Mouse (Mus musculus) forebrain, postnatal 0 days (tissue): ENCODE data around the gene Rufy3. TPM values are rescaled to one million over a fixed set of nuclear protein-coding genes. Genes with fewer than 3 reads are reported as not detected.

Experiments
- ATAC-seq: fragments of 200-750 bp; cut with Nextera tagmentation; 2 replicates; pipeline ENCODE4 v1.8.0; 2017; ENCODE audit warnings: mild to moderate bottlenecking, moderate library complexity
- DNase-seq: peaks from one replicate; pipeline ENCODE4 v3.0.0-alpha.2; 2015
- H3K27ac ChIP-seq: fragments of 300-500 bp; sonication (generic); 2 replicates; pipeline ENCODE4 v1.5.1; 2014; ENCODE audit warnings: low read depth, mild to moderate bottlenecking, antibody characterized with exemption, low read length, moderate library complexity, mixed read lengths
- H3K27me3 ChIP-seq: fragments of 300-500 bp; sonication (generic); 2 replicates; pipeline ENCODE4 v1.6.1; 2014; ENCODE audit warnings: mild to moderate bottlenecking, low read length, mixed read lengths; ENCODE audit not compliant: insufficient read depth
- H3K36me3 ChIP-seq: fragments of 300-500 bp; sonication (generic); 2 replicates; pipeline ENCODE4 v1.6.1; 2014; ENCODE audit warnings: mild to moderate bottlenecking, moderate library complexity; ENCODE audit not compliant: insufficient read depth
- H3K4me1 ChIP-seq: fragments of 300-500 bp; sonication (generic); 2 replicates; pipeline ENCODE4 v1.6.1; 2014; ENCODE audit warnings: antibody characterized with exemption; ENCODE audit not compliant: insufficient read depth
- H3K4me2 ChIP-seq: fragments of 300-500 bp; sonication (generic); 2 replicates; pipeline ENCODE4 v1.6.1; 2014; ENCODE audit warnings: low read depth, mild to moderate bottlenecking, moderate library complexity
- H3K4me3 ChIP-seq: fragments of 300-500 bp; sonication (generic); 2 replicates; pipeline ENCODE4 v1.5.1; 2014; ENCODE audit warnings: low read depth, low read length, mixed read lengths
- H3K9ac ChIP-seq: fragments of 300-500 bp; sonication (generic); 2 replicates; pipeline ENCODE4 v1.6.1; 2014; ENCODE audit warnings: mild to moderate bottlenecking
- H3K9me3 ChIP-seq: fragments of 300-500 bp; sonication (generic); 2 replicates; pipeline ENCODE4 v1.6.1; 2016; ENCODE audit warnings: low read length
- CTCF ChIP-seq: sonication (generic); IDR thresholded peaks from 2 replicates; pipeline ENCODE4 v1.5.1; 2016; ENCODE audit warnings: antibody characterized with exemption, control low read depth, low read depth
- WGBS: fragments of 180-500 bp; shearing (Covaris S2); extraction: QIAGEN DNeasy Blood & Tissue Kit; methylation state at CpG from one replicate; pipeline ENCODE4 v1.1.7; 2014; 5-methylcytosine and 5-hydroxymethylcytosine counted together
- polyA plus RNA-seq: library from polyadenylated mRNA; unstranded; fragments of >200 nt; fragmentation: Nextera tagmentation; extraction: Ambion mirVana; gene quantifications from 2 replicates; pipeline ENCODE4 v1.2.1, GENCODE M21; 2015
- total RNA-seq: library from RNA; depleted of rRNA; stranded (reverse); fragments of >200 nt; gene quantifications from 2 replicates; pipeline ENCODE4 v1.2.3, GENCODE M21; 2014

Gene Rufy3
- total and polyA plus RNA-seq, 2 experiments from 2014 or later: 214 to 319 TPM

- no peaks in the 10 kb centered on the region for H3K4me1 ChIP-seq
- TF ChIP-seq CTCF: no peak
- no peak overlapping the region for H3K4me2 ChIP-seq
- H3K27ac ChIP-seq: no peak overlapping the region
- H3K9me3 ChIP-seq: no peaks in the 10 kb centered on the region
- H3K9ac ChIP-seq: no peak overlapping the region
- H3K27me3 ChIP-seq: no peaks in the 10 kb centered on the region
- H3K36me3 ChIP-seq: no peaks in the 10 kb centered on the region
- H3K4me3 ChIP-seq: no peak overlapping the region
- ATAC-seq (no peak), DNase-seq (no peak)
- WGBS: 84% methylated on average over 7 of the region's 7 CpGs
Observed at GRCm38 (mm10) chr5:88545536-88545935, 19.3 kb upstream of the Rufy3 start.

- Histone ChIP-seq H3K4me1 (peaks cover 21% of the 10 kb centered on the region), H3K36me3 (0 out of 2 replicates have a peak, but pooled peaks cover 3% of the 10 kb centered on the region), H3K9me3 (no peaks in the 10 kb centered on the region), H3K27ac (peak overlapping the region; percentile 66), H3K4me3 (peak overlapping the region; percentile 80), H3K4me2 (peak overlapping the region; percentile 52), H3K9ac (peak overlapping the region; percentile 52), H3K27me3 (no peaks in the 10 kb centered on the region)
- no peak for DNase-seq
- WGBS: 7% methylated on average over 29 of the region's 29 CpGs
- peak; percentile 69 for ATAC-seq
- TF ChIP-seq CTCF: no peak
Observed at GRCm38 (mm10) chr5:88553271-88554085, 11.4 kb upstream of the Rufy3 start.

GRCm38 (mm10) chr5:88554086-88554886, 10.6 kb upstream of the Rufy3 start, which contains the start of gene Utp3:
Gene Utp3, plus strand, starts transcription at chr5:88554462.
- Histone ChIP-seq H3K27ac (peak within 1 kb of the TSS; percentile 88), H3K9ac (peak within 1 kb of the TSS; percentile 81), H3K9me3 (no peaks in the 10 kb centered on the region), H3K4me2 (peak within 1 kb of the TSS; percentile 84), H3K4me3 (peak within 1 kb of the TSS; percentile 80), H3K27me3 (no peaks in the 10 kb centered on the region), H3K4me1 (peaks cover 21% of the 10 kb centered on the region), H3K36me3 (0 out of 2 replicates have a peak, but pooled peaks cover 3% of the 10 kb centered on the region)
- 1% methylated on average over 76 of the region's 76 CpGs for WGBS
- TF ChIP-seq CTCF: peak; percentile 90
- DNase-seq (peak; percentile 100), ATAC-seq (peak; percentile 96)

DNA sequence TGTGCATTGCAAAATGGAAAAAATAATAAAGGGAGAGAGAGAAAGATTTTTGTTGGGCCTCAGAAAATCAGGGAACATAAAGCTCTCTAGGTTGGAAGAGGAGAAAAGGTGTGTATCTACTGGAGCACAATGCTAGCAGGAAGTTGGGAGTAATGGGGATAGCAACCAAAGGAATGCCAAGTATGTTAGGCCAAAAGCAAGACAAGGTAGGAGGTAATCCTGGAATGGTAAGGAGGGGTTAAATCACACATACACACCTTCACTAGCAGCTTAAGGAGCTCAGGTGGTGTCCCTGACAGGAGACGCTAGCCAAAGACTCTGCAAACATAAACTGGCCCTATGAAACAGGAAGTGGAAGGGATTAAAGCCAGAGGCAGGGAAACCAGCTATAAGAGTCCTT, 5.8 kb upstream of the Rufy3 start:
- Histone ChIP-seq H3K9me3 (no peaks in the 10 kb centered on the region), H3K4me3 (no peak overlapping the region), H3K4me1 (peaks cover 19% of the 10 kb centered on the region), H3K4me2 (no peak overlapping the region), H3K27ac (no peak overlapping the region), H3K27me3 (no peaks in the 10 kb centered on the region), H3K9ac (no peak overlapping the region), H3K36me3 (0 out of 2 replicates have a peak, but pooled peaks cover 3% of the 10 kb centered on the region)
- DNase-seq: no peak
- WGBS: 49% methylated on average over 1 of the region's 1 CpGs
- no peak for ATAC-seq
- no peak for TF ChIP-seq CTCF

GRCm38 (mm10) chr5:88561080-88561814, 3.6 kb upstream of the Rufy3 start:
- Histone ChIP-seq H3K4me3 (no peak overlapping the region), H3K9ac (no peak overlapping the region), H3K36me3 (0 out of 2 replicates have a peak, but pooled peaks cover 3% of the 10 kb centered on the region), H3K27me3 (no peaks in the 10 kb centered on the region), H3K27ac (no peak overlapping the region), H3K4me1 (peaks cover 9% of the 10 kb centered on the region; the same call in 1 of the 2 replicates), H3K9me3 (no peaks in the 10 kb centered on the region), H3K4me2 (no peak overlapping the region)
- TF ChIP-seq CTCF: no peak
- no peak for ATAC-seq
- no peak for DNase-seq
- 87% methylated on average over 9 of the region's 9 CpGs for WGBS
